Mouse (Mus musculus): ENCODE measurements at regions not wholly inside any gene's neighbourhood (a gene's known extent, or its start where the extent isn't known, plus 50 kb on each side); places are given as distances from the start of the nearest gene placed in this dataset.
"Not testable (repeated sequence)": the region's sequence is repeated elsewhere in the genome, so short reads cannot be mapped to it uniquely, and the experiment has no call there.

- DNase-seq (ENCODE audit: low spot score), result no peak
These were observed 93.5 kb downstream of the Cand1 start for GRCm38 (mm10) chr10:119146342-119146741.

- no peak for DNase-seq (ENCODE audit: low spot score)
These were observed 97.0 kb downstream of the Cand1 start for GRCm38 (mm10) chr10:119142866-119143265.

GRCm38 (mm10) chr10:119142307-119142706, 97.5 kb downstream of the Cand1 start:
- DNase-seq (ENCODE audit: low spot score), result no peak

GRCm38 (mm10) chr10:119138237-119138636, 101.6 kb downstream of the Cand1 start:
- DNase-seq (ENCODE audit: low spot score), result no peak

- no peak for DNase-seq (ENCODE audit: low spot score)
These were observed 104.3 kb downstream of the Cand1 start for GRCm38 (mm10) chr10:119135489-119135924.

- peak; percentile 29 for DNase-seq (ENCODE audit: low spot score)
These were observed 104.9 kb downstream of the Cand1 start for GRCm38 (mm10) chr10:119134797-119135488.

- DNase-seq (ENCODE audit: low spot score), result peak; percentile 84
These were observed 107.9 kb downstream of the Cand1 start for GRCm38 (mm10) chr10:119131977-119132376.

GRCm38 (mm10) chr10:119130676-119131075, 109.2 kb downstream of the Cand1 start:
- no peak for DNase-seq (ENCODE audit: low spot score)

GRCm38 (mm10) chr10:119128035-119128434, 111.8 kb downstream of the Cand1 start:
- no peak for DNase-seq (ENCODE audit: low spot score)

- peak; percentile 67 for DNase-seq (ENCODE audit: low spot score)
These were observed 116.3 kb downstream of the Cand1 start for GRCm38 (mm10) chr10:119123517-119123916.

- DNase-seq (ENCODE audit: low spot score), result no peak
These were observed 117.5 kb downstream of the Cand1 start for GRCm38 (mm10) chr10:119122347-119122746.

GRCm38 (mm10) chr10:119121575-119121974, 118.3 kb downstream of the Cand1 start:
- no peak for DNase-seq (ENCODE audit: low spot score)

- DNase-seq (ENCODE audit: low spot score), result no peak
These were observed 122.9 kb downstream of the Cand1 start for GRCm38 (mm10) chr10:119116843-119117390.

- DNase-seq (ENCODE audit: low spot score), result not testable (repeated sequence)
These were observed 124.7 kb downstream of the Cand1 start for GRCm38 (mm10) chr10:119115200-119115599.

GRCm38 (mm10) chr10:119114653-119115052, 125.2 kb downstream of the Cand1 start:
- peak; percentile 48 for DNase-seq (ENCODE audit: low spot score)

- no peak for DNase-seq (ENCODE audit: low spot score)
These were observed 128.0 kb downstream of the Cand1 start for GRCm38 (mm10) chr10:119111886-119112285.

- no peak for DNase-seq (ENCODE audit: low spot score)
These were observed 128.4 kb downstream of the Cand1 start for GRCm38 (mm10) chr10:119111409-119111808.

GRCm38 (mm10) chr10:119110614-119111013, 129.2 kb downstream of the Cand1 start:
- DNase-seq (ENCODE audit: low spot score), result no peak

GRCm38 (mm10) chr10:119109207-119109606, 130.6 kb downstream of the Cand1 start:
- DNase-seq (ENCODE audit: low spot score), result no peak

- no peak for DNase-seq (ENCODE audit: low spot score)
These were observed 132.1 kb downstream of the Cand1 start for GRCm38 (mm10) chr10:119107728-119108127.

- no peak for DNase-seq (ENCODE audit: low spot score)
These were observed 133.8 kb downstream of the Cand1 start for GRCm38 (mm10) chr10:119106105-119106504.

GRCm38 (mm10) chr10:119105279-119105881, 134.5 kb downstream of the Cand1 start:
- no peak for DNase-seq (ENCODE audit: low spot score)

- peak; percentile 50 for DNase-seq (ENCODE audit: low spot score)
These were observed 139.3 kb downstream of the Cand1 start for GRCm38 (mm10) chr10:119100511-119100910.
